Mouse (Mus musculus) ES-E14 (cell line): ENCODE results near the gene Kng2.

Experiments used
- CHD2 ChIP-seq: IDR thresholded peaks from 2 replicates; pipeline ENCODE4 v1.6.1; 2014; ENCODE audit warnings: mild to moderate bottlenecking, low read depth, low read length, inconsistent platforms
- HCFC1 ChIP-seq: IDR thresholded peaks from 2 replicates; pipeline ENCODE4 v1.6.1; 2012; ENCODE audit warnings: low read length, inconsistent platforms, borderline replicate concordance; ENCODE audit not compliant: insufficient read depth
- MAFK ChIP-seq: IDR thresholded peaks from 2 replicates; pipeline ENCODE4 v1.6.1; 2014; ENCODE audit warnings: mild to moderate bottlenecking, low read depth, low read length, inconsistent platforms; ENCODE audit not compliant: insufficient read depth
- ZC3H11A ChIP-seq: IDR thresholded peaks from 2 replicates; pipeline ENCODE4 v1.6.1; 2012; ENCODE audit warnings: low read depth, mild to moderate bottlenecking, inconsistent platforms, low read length, borderline replicate concordance

DNA sequence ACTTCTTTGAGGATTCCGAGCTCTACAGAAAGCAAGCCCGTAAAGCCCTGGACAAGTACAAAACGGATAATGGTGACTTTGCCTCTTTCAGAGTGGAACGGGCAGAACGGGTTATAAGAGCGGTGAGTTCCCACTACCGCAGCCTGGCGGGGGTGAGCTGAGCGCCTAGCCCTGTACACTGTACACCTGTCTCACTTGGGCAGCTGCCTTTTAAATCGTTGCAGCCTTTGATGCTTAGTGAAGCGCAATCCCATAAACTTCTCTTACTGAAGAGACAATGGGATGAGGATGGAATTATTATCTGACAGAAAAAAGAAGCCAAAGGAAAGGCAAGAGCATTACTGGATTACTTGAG, 73.2 kb downstream of the Kng2 start:
- TF ChIP-seq MAFK = no peak
- TF ChIP-seq ZC3H11A = no peak
- TF ChIP-seq HCFC1 = no peak
- no peak for TF ChIP-seq CHD2
